Mouse (Mus musculus) gastrocnemius, adult 8-10 months (tissue): ENCODE measurements around the gene Grap. TPM values are rescaled to one million over a fixed set of nuclear protein-coding genes. Genes with fewer than 3 reads are reported as not detected.
A peak's percentile ranks its signal among the peaks of the same experiment; 100 is the strongest.
"Not testable (repeated sequence)": the region's sequence is repeated elsewhere in the genome, so short reads cannot be mapped to it uniquely, and the experiment has no call there.

Experiments used
- DNase-seq, 2 experiments: peaks; one replicate each; pipeline ENCODE4 v3.0.0; 2022; ENCODE audit warnings: low spot score in 2 of 2
- total RNA-seq, 4 experiments: library from RNA; stranded (reverse); gene quantifications; 2 replicates each; pipeline ENCODE4 v1.2.4; 2022

The Grap gene
- total RNA-seq, result 1 to 10 TPM; 2.2 to 3.7 (median 3.2) TPM

- no peak for DNase-seq
Measured at GRCm38 (mm10) chr11:61652686-61653447, at the start of gene Grap. Gene Grap, plus strand, starts transcription at chr11:61653265.

- no peak for DNase-seq
Measured at GRCm38 (mm10) chr11:61608072-61608471, 45.0 kb upstream of the Grap start.

- DNase-seq, result no peak
Measured at GRCm38 (mm10) chr11:61611197-61611596, 41.9 kb upstream of the Grap start.

GRCm38 (mm10) chr11:61612116-61612635 is 40.9 kb upstream of the Grap start:
- DNase-seq, result no peak

GRCm38 (mm10) chr11:61614401-61614800 is 38.7 kb upstream of the Grap start:
- no peak for DNase-seq

- DNase-seq, result no peak
Measured at GRCm38 (mm10) chr11:61615686-61616522, 37.2 kb upstream of the Grap start.

- DNase-seq, result no peak
Measured at GRCm38 (mm10) chr11:61616523-61617292, 36.4 kb upstream of the Grap start.

GRCm38 (mm10) chr11:61617293-61617975 is 35.6 kb upstream of the Grap start:
- DNase-seq, result no peak

- DNase-seq, result peak; percentile 39 to 44
Measured at GRCm38 (mm10) chr11:61618131-61618530, 34.9 kb upstream of the Grap start.

- no peak for DNase-seq
Measured at GRCm38 (mm10) chr11:61618571-61618970, 34.5 kb upstream of the Grap start.

GRCm38 (mm10) chr11:61619356-61619755 is 33.7 kb upstream of the Grap start:
- no peak for DNase-seq

- peak; percentile 24 to 46 for DNase-seq
Measured at GRCm38 (mm10) chr11:61619791-61620241, 33.2 kb upstream of the Grap start.

GRCm38 (mm10) chr11:61620254-61620670 is 32.8 kb upstream of the Grap start:
- DNase-seq, result peak; percentile 77 to 85

GRCm38 (mm10) chr11:61620762-61621161 is 32.3 kb upstream of the Grap start:
- no peak for DNase-seq

GRCm38 (mm10) chr11:61625136-61625535 is 27.9 kb upstream of the Grap start:
- DNase-seq, result no peak

GRCm38 (mm10) chr11:61626509-61626908 is 26.6 kb upstream of the Grap start:
- no peak for DNase-seq

GRCm38 (mm10) chr11:61629621-61630020 is 23.4 kb upstream of the Grap start:
- DNase-seq, result no peak

GRCm38 (mm10) chr11:61636309-61636708 is 16.8 kb upstream of the Grap start:
- DNase-seq, result not testable (repeated sequence)

- no peak for DNase-seq
Measured at GRCm38 (mm10) chr11:61637413-61637812, 15.7 kb upstream of the Grap start.

- DNase-seq, result no peak
Measured at GRCm38 (mm10) chr11:61637856-61638255, 15.2 kb upstream of the Grap start.
